Comparison of ENCODE assay signal across 7 mouse cellular contexts in genomic region chr12:110277259-110277964, GRCm38 (mm10). TPM values are rescaled to one million over a fixed set of nuclear protein-coding genes. Genes with fewer than 3 reads are reported as not detected.
DNase-seq lines count a peak whose midpoint lies in the region; ATAC-seq and TF ChIP-seq lines count a peak whose summit lies in the region.

No protein-coding gene starts in this region.

- 0 out of 2 replicates have a peak, but pooled peaks have one; percentile 7 for ATAC-seq in lung, embryonic 14.5 days (ENCODE audit: insufficient read depth)
- ATAC-seq in forebrain, embryonic 16.5 days: no peak
- ATAC-seq in liver, embryonic 11.5 days (replicated peaks; ENCODE audit: low FRiP score): no peak
- ATAC-seq in stomach, embryonic 16.5 days (ENCODE audit: insufficient read depth, low FRiP score): no peak

- WGBS in lung, embryonic 14.5 days: 1% methylated on average over 33 of the region's 33 CpGs
- 2% methylated on average over 33 of the region's 33 CpGs for WGBS in forebrain, embryonic 16.5 days
- WGBS in liver, embryonic 11.5 days: 5% methylated on average over 33 of the region's 33 CpGs
- 5% methylated on average over 33 of the region's 33 CpGs for WGBS in stomach, embryonic 16.5 days

- H3K9ac ChIP-seq in lung, embryonic 14.5 days: no peak overlapping the region; the same call in 1 of the 2 replicates
- no peak overlapping the region for H3K9ac ChIP-seq in forebrain, embryonic 16.5 days (replicated peaks; ENCODE audit: low read depth, low read length)
- H3K9ac ChIP-seq in liver, embryonic 11.5 days (ENCODE audit: low read depth, low read length): no peak overlapping the region
- peak overlapping the region; percentile 65 for H3K9ac ChIP-seq in stomach, embryonic 16.5 days (ENCODE audit: low read length)

- peak overlapping the region; percentile 72 for H3K4me2 ChIP-seq in lung, embryonic 14.5 days
- peak overlapping the region; percentile 59 for H3K4me2 ChIP-seq in forebrain, embryonic 16.5 days (ENCODE audit: low read length)
- H3K4me2 ChIP-seq in liver, embryonic 11.5 days: peak overlapping the region; percentile 59
- peak overlapping the region; percentile 68 for H3K4me2 ChIP-seq in stomach, embryonic 16.5 days (ENCODE audit: low read depth, low read length)

- DNase-seq in lung, embryonic 14.5 days: peak; percentile 21
- DNase-seq in lung, postnatal 14 days: no peak
- DNase-seq in liver, embryonic 11.5 days (ENCODE audit: low spot score): peak; percentile 32
- DNase-seq in right cerebral cortex, adult 2 months (ENCODE audit: low spot score in 2 of 2): no peak
- no peak for DNase-seq in layer of hippocampus, postnatal 36 days

- peak overlapping the region; percentile 40 for H3K4me3 ChIP-seq in lung, embryonic 14.5 days (ENCODE audit: low read depth, low read length)
- H3K4me3 ChIP-seq in forebrain, embryonic 16.5 days (replicated peaks; ENCODE audit: low read length): peak overlapping the region; percentile 46
- peak overlapping the region; percentile 47 for H3K4me3 ChIP-seq in liver, embryonic 11.5 days (ENCODE audit: low read depth, low read length)
- peak overlapping the region; percentile 53 for H3K4me3 ChIP-seq in stomach, embryonic 16.5 days (replicated peaks; ENCODE audit: low read length)

- H3K4me1 ChIP-seq in lung, embryonic 14.5 days (ENCODE audit: insufficient read depth): no peaks in the 10 kb centered on the region
- H3K4me1 ChIP-seq in forebrain, embryonic 16.5 days (replicated peaks; ENCODE audit: control insufficient read depth, insufficient read depth, low read length): peaks cover 17% of the 10 kb centered on the region
- no peaks in the 10 kb centered on the region for H3K4me1 ChIP-seq in liver, embryonic 11.5 days (replicated peaks; ENCODE audit: control insufficient read depth, insufficient read depth, low read length)
- peaks cover 15% of the 10 kb centered on the region for H3K4me1 ChIP-seq in stomach, embryonic 16.5 days (ENCODE audit: control insufficient read depth, insufficient read depth, low read length)

- H3K27me3 ChIP-seq in lung, embryonic 14.5 days (ENCODE audit: insufficient read depth, low read length): peaks cover 78% of the 10 kb centered on the region
- H3K27me3 ChIP-seq in forebrain, embryonic 16.5 days (replicated peaks; ENCODE audit: control insufficient read depth, insufficient read depth, low read length): peaks cover 68% of the 10 kb centered on the region
- peaks cover 74% of the 10 kb centered on the region for H3K27me3 ChIP-seq in liver, embryonic 11.5 days (replicated peaks; ENCODE audit: control insufficient read depth, insufficient read depth, low read length)
- peaks cover 76% of the 10 kb centered on the region for H3K27me3 ChIP-seq in stomach, embryonic 16.5 days (ENCODE audit: control insufficient read depth, insufficient read depth, low read length)

- no peaks in the 10 kb centered on the region for H3K9me3 ChIP-seq in lung, embryonic 14.5 days (ENCODE audit: low read depth, low read length)
- no peaks in the 10 kb centered on the region for H3K9me3 ChIP-seq in forebrain, embryonic 16.5 days (ENCODE audit: control insufficient read depth, low read length)
- H3K9me3 ChIP-seq in liver, embryonic 11.5 days (ENCODE audit: control insufficient read depth, low read length): no peaks in the 10 kb centered on the region
- H3K9me3 ChIP-seq in stomach, embryonic 16.5 days (replicated peaks; ENCODE audit: control insufficient read depth, low read length): no peaks in the 10 kb centered on the region

- no peak for TF ChIP-seq CTCF in lung, embryonic 14.5 days (IDR thresholded peaks at IDR 0.05; ENCODE audit: low read depth)

- no peaks in the 10 kb centered on the region for H3K36me3 ChIP-seq in lung, embryonic 14.5 days (ENCODE audit: insufficient read depth)
- no peaks in the 10 kb centered on the region for H3K36me3 ChIP-seq in forebrain, embryonic 16.5 days (ENCODE audit: control insufficient read depth, insufficient read depth)
- H3K36me3 ChIP-seq in liver, embryonic 11.5 days (ENCODE audit: control insufficient read depth, insufficient read depth, low read length): no peaks in the 10 kb centered on the region
- H3K36me3 ChIP-seq in stomach, embryonic 16.5 days (ENCODE audit: control insufficient read depth, insufficient read depth, low read length): no peaks in the 10 kb centered on the region

- H3K27ac ChIP-seq in lung, embryonic 14.5 days (ENCODE audit: low read depth): no peak overlapping the region
- no peak overlapping the region for H3K27ac ChIP-seq in forebrain, embryonic 16.5 days (ENCODE audit: low read length)
- H3K27ac ChIP-seq in liver, embryonic 11.5 days (ENCODE audit: low read depth, low read length): no peak overlapping the region
- H3K27ac ChIP-seq in stomach, embryonic 16.5 days (ENCODE audit: low read length): no peak overlapping the region

RNA-seq across cellular contexts. Expression of gene Dio3, which starts 1.5 kb away (rescaled TPM):
- 0.12 TPM in 1 of 2 replicates, not detected in the other for polyA plus RNA-seq in lung, embryonic 14.5 days (2014; fragmentation: Nextera tagmentation; extraction: Ambion mirVana)
- polyA plus RNA-seq in forebrain, embryonic 16.5 days (2015; fragmentation: Nextera tagmentation; extraction: Ambion mirVana): 4.1 and 5.4 TPM in 2 replicates
- polyA plus RNA-seq in liver, embryonic 11.5 days (2014; fragmentation: Nextera tagmentation; extraction: Ambion mirVana): not detected in 2 replicates
- 1.5 and 1.8 TPM in 2 replicates for polyA plus RNA-seq in stomach, embryonic 16.5 days (2015; fragmentation: Nextera tagmentation; extraction: Ambion mirVana)
- total RNA-seq in layer of hippocampus, postnatal 36 days (2021): 1 to 10 TPM; 4.2 to 4.4 TPM

Comparison
In these comparisons a context has a peak if more than half of its experiments do, and no peak if none do; other contexts are left out.
1. DNase-seq: peak in lung, embryonic 14.5 days (single experiment) and liver, embryonic 11.5 days (single experiment); none in lung, postnatal 14 days (single experiment), right cerebral cortex, adult 2 months (0 of 2) and layer of hippocampus, postnatal 36 days (0 of 2).
2. Peak in every context shown above with its lines, with median percentiles within 50 percentile points of each other: H3K4me2 ChIP-seq and H3K4me3 ChIP-seq.